Mouse (Mus musculus): Measurements from ENCODE around the gene Hspa1l.

DNA sequence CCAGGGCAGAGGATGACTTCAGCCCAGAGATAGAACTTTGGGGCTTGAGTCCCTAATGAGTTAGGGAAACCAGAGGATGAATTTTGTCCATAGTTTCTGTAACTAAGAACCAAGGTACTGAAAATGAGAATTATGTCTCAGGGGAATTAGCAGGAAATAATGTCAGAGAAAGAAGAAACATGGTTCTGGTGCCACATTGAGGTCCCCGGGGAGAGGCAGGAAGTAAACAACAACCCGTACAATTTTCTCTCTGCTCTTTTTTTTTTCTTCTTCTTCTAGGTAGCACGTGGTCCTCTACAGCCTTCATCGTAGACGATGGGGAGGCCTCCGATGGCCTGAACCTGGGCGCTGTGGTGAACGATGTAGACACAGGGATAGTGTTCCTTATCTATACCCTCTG lies 40.2 kb upstream of the Hspa1l start:
- TF ChIP-seq CTCF (conservative IDR thresholded peaks at IDR 0.05; ENCODE audit: insufficient read depth, insufficient read length, low read depth, low read length): no peak
- no peak for TF ChIP-seq POLR2A (IDR thresholded peaks at IDR 0.05; ENCODE audit: low read depth, low read length)

Data from kidney, adult 2 months (tissue).